Mouse (Mus musculus): ENCODE measurements around the gene Car10. TPM values are rescaled to one million over a fixed set of nuclear protein-coding genes. Genes with fewer than 3 reads are reported as not detected.

The Car10 gene
- polyA plus RNA-seq, 1 experiment from 2014 or later: 2.0 TPM

- H3K27ac ChIP-seq (replicated peaks; ENCODE audit: low read depth, low read length): no peak overlapping the region
- H3K4me2 ChIP-seq (ENCODE audit: low read depth, low read length): no peak overlapping the region
- H3K4me3 ChIP-seq (ENCODE audit: low read depth, low read length): no peak overlapping the region
- no peaks in the 10 kb centered on the region for H3K27me3 ChIP-seq (replicated peaks; ENCODE audit: control insufficient read depth, insufficient read depth, low read length)
- DNase-seq (ENCODE audit: low spot score) (no peak), ATAC-seq (ENCODE audit: low read depth) (no peak)
- H3K36me3 ChIP-seq (ENCODE audit: control insufficient read depth, insufficient read depth, low read length): no peaks in the 10 kb centered on the region
- no peaks in the 10 kb centered on the region for H3K9me3 ChIP-seq (ENCODE audit: control insufficient read depth, low read length)
- 54% methylated on average over 3 of the region's 3 CpGs for WGBS
- no peak overlapping the region for H3K9ac ChIP-seq (ENCODE audit: low read depth, low read length)
- no peaks in the 10 kb centered on the region for H3K4me1 ChIP-seq (ENCODE audit: control insufficient read depth, insufficient read depth, low read length)
These were observed 405.0 kb downstream of the Car10 start for GRCm38 (mm10) chr11:93502864-93503263.

DNA sequence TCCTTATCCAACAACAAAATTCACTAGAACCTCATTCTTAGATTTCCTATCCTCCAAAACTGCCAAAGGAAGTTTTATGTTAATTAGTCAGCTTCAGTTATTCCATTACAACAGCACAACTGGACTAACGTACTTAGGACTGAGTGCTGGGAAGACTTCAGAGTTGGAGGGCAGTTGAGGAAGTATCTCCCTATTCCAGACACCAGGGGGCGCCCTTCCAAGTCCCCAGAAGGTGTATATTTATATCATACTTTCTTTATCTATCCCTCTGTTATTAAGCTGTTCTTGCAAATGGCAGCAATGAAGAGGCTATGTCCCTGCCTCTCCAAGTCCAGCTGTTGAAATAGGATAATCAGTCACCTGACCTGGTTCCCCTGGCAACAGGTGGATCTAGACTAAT lies 405.6 kb downstream of the Car10 start:
- no peaks in the 10 kb centered on the region for H3K27me3 ChIP-seq (replicated peaks; ENCODE audit: control insufficient read depth, insufficient read depth, low read length)
- no peaks in the 10 kb centered on the region for H3K4me1 ChIP-seq (ENCODE audit: control insufficient read depth, insufficient read depth, low read length)
- H3K27ac ChIP-seq (replicated peaks; ENCODE audit: low read depth, low read length): no peak overlapping the region
- DNase-seq (ENCODE audit: low spot score) (no peak), ATAC-seq (ENCODE audit: low read depth) (no peak)
- no peak overlapping the region for H3K4me3 ChIP-seq (ENCODE audit: low read depth, low read length)
- no peak overlapping the region for H3K4me2 ChIP-seq (ENCODE audit: low read depth, low read length)
- H3K36me3 ChIP-seq (ENCODE audit: control insufficient read depth, insufficient read depth, low read length): no peaks in the 10 kb centered on the region
- no peak overlapping the region for H3K9ac ChIP-seq (ENCODE audit: low read depth, low read length)
- H3K9me3 ChIP-seq (ENCODE audit: control insufficient read depth, low read length): no peaks in the 10 kb centered on the region
- 26% methylated on average over 2 of the region's 2 CpGs for WGBS

DNA sequence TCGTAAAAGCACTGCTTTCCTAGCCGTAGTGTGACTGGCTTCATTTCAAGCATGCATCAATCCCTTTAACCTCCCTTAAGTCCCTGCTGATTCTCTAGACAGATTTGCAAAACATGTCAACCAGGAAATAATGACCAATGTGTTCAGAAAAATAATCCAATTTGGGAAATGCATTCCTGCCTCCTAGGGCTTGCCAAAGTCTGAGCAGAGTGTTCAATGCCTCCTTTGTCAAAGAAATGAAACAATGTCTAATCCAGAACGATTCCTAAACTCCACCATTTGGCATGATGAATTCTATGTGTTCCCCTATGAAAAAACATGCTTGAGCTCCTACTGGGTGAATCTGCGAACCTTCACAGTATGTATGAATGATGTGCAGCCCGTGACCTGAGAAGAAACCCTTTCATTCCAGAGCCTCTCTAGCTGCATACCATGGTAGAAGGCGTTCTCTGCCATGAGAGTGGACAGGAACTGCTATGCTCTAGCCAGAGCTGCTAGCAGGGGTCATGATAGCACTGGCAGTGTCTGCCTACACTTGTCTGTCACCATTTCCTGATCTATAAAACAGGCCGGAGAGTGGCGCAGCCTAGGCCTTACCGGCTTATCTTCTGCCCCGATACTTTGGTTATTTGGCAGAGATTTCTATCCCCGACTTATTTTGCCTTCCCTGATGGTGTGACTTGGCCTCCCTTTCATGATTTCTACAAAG lies 411.9 kb downstream of the Car10 start:
- Histone ChIP-seq H3K9ac (ENCODE audit: low read depth, low read length) (no peak overlapping the region), H3K36me3 (ENCODE audit: control insufficient read depth, insufficient read depth, low read length) (no peaks in the 10 kb centered on the region), H3K4me1 (ENCODE audit: control insufficient read depth, insufficient read depth, low read length) (no peaks in the 10 kb centered on the region), H3K27me3 (replicated peaks; ENCODE audit: control insufficient read depth, insufficient read depth, low read length) (no peaks in the 10 kb centered on the region), H3K4me3 (ENCODE audit: low read depth, low read length) (no peak overlapping the region), H3K27ac (replicated peaks; ENCODE audit: low read depth, low read length) (no peak overlapping the region), H3K4me2 (ENCODE audit: low read depth, low read length) (no peak overlapping the region), H3K9me3 (ENCODE audit: control insufficient read depth, low read length) (no peaks in the 10 kb centered on the region)
- peak; percentile 16 for DNase-seq (ENCODE audit: low spot score)
- 66% methylated on average over 11 of the region's 11 CpGs for WGBS
- ATAC-seq (ENCODE audit: low read depth): no peak

DNA sequence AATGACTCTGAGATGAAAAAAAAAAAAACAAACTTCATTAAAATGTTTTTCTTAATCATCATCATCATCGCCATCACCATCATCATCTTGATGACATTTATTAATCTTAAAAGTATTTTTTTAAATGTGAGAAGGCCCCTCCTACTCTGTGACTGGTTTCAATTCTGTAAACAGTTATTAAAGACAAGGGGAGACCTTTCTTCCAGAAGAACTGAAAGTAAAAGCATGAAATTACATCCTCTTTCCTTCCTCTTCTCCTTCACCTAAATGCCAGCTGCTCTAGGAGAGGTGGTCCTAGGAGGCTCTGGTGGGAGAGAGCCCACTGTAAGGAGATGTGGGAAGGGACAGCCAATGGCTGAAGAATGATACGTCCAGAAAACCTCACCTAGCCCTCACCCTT lies 415.0 kb downstream of the Car10 start:
- Histone ChIP-seq H3K9ac (ENCODE audit: low read depth, low read length) (no peak overlapping the region), H3K9me3 (ENCODE audit: control insufficient read depth, low read length) (no peaks in the 10 kb centered on the region), H3K27me3 (replicated peaks; ENCODE audit: control insufficient read depth, insufficient read depth, low read length) (no peaks in the 10 kb centered on the region), H3K4me1 (ENCODE audit: control insufficient read depth, insufficient read depth, low read length) (no peaks in the 10 kb centered on the region), H3K36me3 (ENCODE audit: control insufficient read depth, insufficient read depth, low read length) (no peaks in the 10 kb centered on the region), H3K27ac (replicated peaks; ENCODE audit: low read depth, low read length) (no peak overlapping the region), H3K4me2 (ENCODE audit: low read depth, low read length) (no peak overlapping the region), H3K4me3 (ENCODE audit: low read depth, low read length) (no peak overlapping the region)
- WGBS: 91% methylated on average over 2 of the region's 2 CpGs
- no peak for ATAC-seq (ENCODE audit: low read depth)
- no peak for DNase-seq (ENCODE audit: low spot score)

DNA sequence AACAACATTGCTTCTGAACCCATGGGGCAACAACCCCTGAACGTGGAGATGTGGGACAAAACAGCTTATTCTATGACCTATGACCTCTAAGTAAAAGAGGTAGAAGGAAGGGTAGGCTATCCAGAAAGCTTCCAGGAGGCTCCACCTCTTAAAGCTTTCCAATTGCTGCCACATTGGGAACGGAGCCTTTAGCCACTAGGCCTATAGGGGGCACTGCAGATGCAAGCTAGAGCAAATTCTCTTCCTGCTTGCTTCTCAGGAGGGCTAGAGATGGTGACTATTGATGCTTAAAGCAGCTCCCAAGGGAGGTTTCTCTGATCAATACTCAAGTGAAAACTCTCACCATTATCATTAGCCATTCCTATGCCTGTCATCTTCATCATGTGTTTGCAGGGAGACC lies 416.6 kb downstream of the Car10 start:
- ATAC-seq (ENCODE audit: low read depth): no peak
- Histone ChIP-seq H3K36me3 (ENCODE audit: control insufficient read depth, insufficient read depth, low read length) (no peaks in the 10 kb centered on the region), H3K4me1 (ENCODE audit: control insufficient read depth, insufficient read depth, low read length) (no peaks in the 10 kb centered on the region), H3K27ac (replicated peaks; ENCODE audit: low read depth, low read length) (no peak overlapping the region), H3K9me3 (ENCODE audit: control insufficient read depth, low read length) (no peaks in the 10 kb centered on the region), H3K9ac (ENCODE audit: low read depth, low read length) (no peak overlapping the region), H3K4me3 (ENCODE audit: low read depth, low read length) (no peak overlapping the region), H3K4me2 (ENCODE audit: low read depth, low read length) (no peak overlapping the region), H3K27me3 (replicated peaks; ENCODE audit: control insufficient read depth, insufficient read depth, low read length) (no peaks in the 10 kb centered on the region)
- WGBS: 11% methylated on average over 2 of the region's 2 CpGs
- no peak for DNase-seq (ENCODE audit: low spot score)

GRCm38 (mm10) chr11:93515566-93515965 lies 417.7 kb downstream of the Car10 start:
- no peaks in the 10 kb centered on the region for H3K27me3 ChIP-seq (replicated peaks; ENCODE audit: control insufficient read depth, insufficient read depth, low read length)
- 83% methylated on average over 6 of the region's 6 CpGs for WGBS

GRCm38 (mm10) chr11:93516216-93516615 lies 418.4 kb downstream of the Car10 start:
- WGBS: 87% methylated on average over 9 of the region's 9 CpGs
- no peak overlapping the region for H3K4me2 ChIP-seq (ENCODE audit: low read depth, low read length)

More at GRCm38 (mm10) chr11:93515566-93515965, 417.7 kb downstream of the Car10 start:
- no peak for DNase-seq (ENCODE audit: low spot score)
- no peaks in the 10 kb centered on the region for H3K9me3 ChIP-seq (ENCODE audit: control insufficient read depth, low read length)
- ATAC-seq (ENCODE audit: low read depth): no peak
- H3K36me3 ChIP-seq (ENCODE audit: control insufficient read depth, insufficient read depth, low read length): no peaks in the 10 kb centered on the region
- H3K4me3 ChIP-seq (ENCODE audit: low read depth, low read length): no peak overlapping the region
- H3K4me2 ChIP-seq (ENCODE audit: low read depth, low read length): no peak overlapping the region
- no peak overlapping the region for H3K9ac ChIP-seq (ENCODE audit: low read depth, low read length)
- no peak overlapping the region for H3K27ac ChIP-seq (replicated peaks; ENCODE audit: low read depth, low read length)
- no peaks in the 10 kb centered on the region for H3K4me1 ChIP-seq (ENCODE audit: control insufficient read depth, insufficient read depth, low read length)

DNA sequence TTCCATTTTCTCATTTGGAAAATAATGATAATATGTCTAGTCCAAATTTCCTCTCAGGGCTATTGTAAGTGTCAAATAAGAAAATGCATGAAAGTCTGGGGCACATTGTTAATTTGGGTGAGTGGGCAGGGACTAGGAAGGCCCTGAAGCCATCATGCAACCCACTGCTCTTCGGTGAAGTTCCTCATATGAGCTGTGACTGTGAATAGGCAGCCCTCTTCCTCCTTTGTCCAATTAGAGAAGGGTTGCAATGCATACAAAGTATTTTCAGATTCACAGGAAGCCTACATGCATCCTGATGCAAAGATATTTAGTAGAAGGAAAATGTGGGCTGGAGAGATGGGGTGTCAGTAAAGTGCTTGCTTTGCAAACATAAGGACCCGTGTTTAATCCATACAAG lies 419.1 kb downstream of the Car10 start:
- Histone ChIP-seq H3K36me3 (ENCODE audit: control insufficient read depth, insufficient read depth, low read length) (no peaks in the 10 kb centered on the region), H3K4me2 (ENCODE audit: low read depth, low read length) (no peak overlapping the region), H3K4me3 (ENCODE audit: low read depth, low read length) (no peak overlapping the region), H3K27ac (replicated peaks; ENCODE audit: low read depth, low read length) (no peak overlapping the region), H3K4me1 (ENCODE audit: control insufficient read depth, insufficient read depth, low read length) (no peaks in the 10 kb centered on the region), H3K9me3 (ENCODE audit: control insufficient read depth, low read length) (no peaks in the 10 kb centered on the region), H3K27me3 (replicated peaks; ENCODE audit: control insufficient read depth, insufficient read depth, low read length) (no peaks in the 10 kb centered on the region), H3K9ac (ENCODE audit: low read depth, low read length) (no peak overlapping the region)
- DNase-seq (ENCODE audit: low spot score) (no peak), ATAC-seq (ENCODE audit: low read depth) (no peak)
- WGBS: 76% methylated on average over 2 of the region's 2 CpGs

More at GRCm38 (mm10) chr11:93516216-93516615, 418.4 kb downstream of the Car10 start:
- no peaks in the 10 kb centered on the region for H3K27me3 ChIP-seq (replicated peaks; ENCODE audit: control insufficient read depth, insufficient read depth, low read length)
- no peak overlapping the region for H3K4me3 ChIP-seq (ENCODE audit: low read depth, low read length)
- H3K4me1 ChIP-seq (ENCODE audit: control insufficient read depth, insufficient read depth, low read length): no peaks in the 10 kb centered on the region
- H3K9ac ChIP-seq (ENCODE audit: low read depth, low read length): no peak overlapping the region
- ATAC-seq (ENCODE audit: low read depth): no peak
- H3K9me3 ChIP-seq (ENCODE audit: control insufficient read depth, low read length): no peaks in the 10 kb centered on the region
- no peak overlapping the region for H3K27ac ChIP-seq (replicated peaks; ENCODE audit: low read depth, low read length)
- H3K36me3 ChIP-seq (ENCODE audit: control insufficient read depth, insufficient read depth, low read length): no peaks in the 10 kb centered on the region
- DNase-seq (ENCODE audit: low spot score): no peak

- H3K27me3 ChIP-seq (replicated peaks; ENCODE audit: control insufficient read depth, insufficient read depth, low read length): no peaks in the 10 kb centered on the region
- WGBS: 87% methylated on average over 3 of the region's 3 CpGs
- no peak for ATAC-seq (ENCODE audit: low read depth)
These were observed 424.7 kb downstream of the Car10 start for GRCm38 (mm10) chr11:93522501-93522900.

More at GRCm38 (mm10) chr11:93522501-93522900, 424.7 kb downstream of the Car10 start:
- Histone ChIP-seq H3K4me3 (ENCODE audit: low read depth, low read length) (no peak overlapping the region), H3K9ac (ENCODE audit: low read depth, low read length) (no peak overlapping the region), H3K36me3 (ENCODE audit: control insufficient read depth, insufficient read depth, low read length) (no peaks in the 10 kb centered on the region), H3K9me3 (ENCODE audit: control insufficient read depth, low read length) (no peaks in the 10 kb centered on the region), H3K27ac (replicated peaks; ENCODE audit: low read depth, low read length) (no peak overlapping the region), H3K4me2 (ENCODE audit: low read depth, low read length) (no peak overlapping the region), H3K4me1 (ENCODE audit: control insufficient read depth, insufficient read depth, low read length) (no peaks in the 10 kb centered on the region)
- DNase-seq (ENCODE audit: low spot score): no peak
